Mouse (Mus musculus) kidney, postnatal 14 days (tissue): ENCODE measurements around the gene Tas2r119.

Source experiments
- DNase-seq: peaks from one replicate; pipeline ENCODE4 v3.0.0; 2022; ENCODE audit warnings: mixed read lengths

The Tas2r119 gene

GRCm38 (mm10) chr15:32226381-32226780 lies 49.3 kb downstream of the Tas2r119 start:
- peak; percentile 62 for DNase-seq

- no peak for DNase-seq
These were observed 49.9 kb downstream of the Tas2r119 start for GRCm38 (mm10) chr15:32226888-32227395.
